Mouse (Mus musculus): ENCODE measurements around the gene Stk19. TPM values are rescaled to one million over a fixed set of nuclear protein-coding genes. Genes with fewer than 3 reads are reported as not detected.
"Not testable (repeated sequence)": the region's sequence is repeated elsewhere in the genome, so short reads cannot be mapped to it uniquely, and the experiment has no call there.

The Stk19 gene
- polyA plus RNA-seq, 1 experiment from 2014 or later = 19.6 TPM

DNA sequence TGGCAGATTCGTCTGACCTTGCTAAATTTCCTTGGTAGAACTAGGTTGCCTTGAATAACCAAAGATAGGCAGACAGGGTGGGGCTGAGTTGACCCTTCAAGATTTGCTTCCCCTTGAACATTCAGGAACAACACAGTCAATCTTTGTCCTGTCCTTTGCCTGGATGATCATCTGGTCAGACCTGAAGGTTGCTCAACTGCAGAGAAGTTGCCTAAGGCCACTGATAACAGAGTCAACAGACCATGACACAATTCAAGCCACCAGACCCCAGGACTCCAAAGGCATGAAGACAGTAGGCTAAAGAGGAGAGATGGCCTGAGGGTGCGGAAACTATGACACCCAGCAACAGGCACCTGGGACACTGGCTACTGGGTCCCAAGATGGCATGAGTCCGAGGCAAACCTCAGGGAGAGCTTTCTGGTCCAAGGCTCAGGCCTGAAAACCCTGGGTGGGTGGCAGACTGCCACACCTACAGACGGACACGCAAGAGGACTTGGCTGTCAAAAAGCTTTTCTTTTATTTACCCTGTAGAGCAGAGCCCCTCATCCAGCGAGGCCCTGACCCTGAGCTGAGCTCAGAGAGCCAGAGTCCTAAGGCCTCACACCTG lies 28.0 kb downstream of the Stk19 start:
- ATAC-seq (ENCODE audit: insufficient number of reproducible peaks, low FRiP score) = no peak
- WGBS = 74% methylated on average over 6 of the region's 6 CpGs
- H3K27ac ChIP-seq (ENCODE audit: poor library complexity, severe bottlenecking) = no peak overlapping the region
- no peaks in the 10 kb centered on the region for H3K36me3 ChIP-seq
- no peaks in the 10 kb centered on the region for H3K4me1 ChIP-seq (replicated peaks)
- no peak overlapping the region for H3K4me2 ChIP-seq
- no peak overlapping the region for H3K4me3 ChIP-seq
- peaks cover 8% of the 10 kb centered on the region for H3K9me3 ChIP-seq (replicated peaks)
- H3K27me3 ChIP-seq (replicated peaks) = peaks cover 8% of the 10 kb centered on the region
- no peak overlapping the region for H3K9ac ChIP-seq

DNA sequence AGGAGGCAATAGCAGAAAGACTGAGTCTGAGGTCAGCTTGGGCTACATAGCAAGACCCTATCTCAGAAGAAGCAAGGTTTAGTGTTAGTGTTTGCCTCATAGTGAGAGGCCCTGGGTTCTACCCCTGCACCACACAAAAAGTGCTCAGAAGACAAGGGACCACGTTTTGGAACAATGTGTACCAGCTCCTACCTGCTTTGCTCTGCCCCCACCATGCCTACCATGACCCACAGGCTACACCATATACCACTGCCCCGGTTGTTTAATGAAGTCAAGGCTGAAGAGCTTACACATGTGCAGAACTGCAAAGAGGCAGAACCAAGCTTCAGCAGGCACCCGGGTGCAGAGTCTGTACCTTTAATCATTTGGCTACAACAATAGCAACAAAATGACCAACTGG lies 29.6 kb downstream of the Stk19 start:
- ATAC-seq (ENCODE audit: insufficient number of reproducible peaks, low FRiP score) = no peak
- Histone ChIP-seq H3K9me3 (replicated peaks) (peaks cover 8% of the 10 kb centered on the region), H3K27ac (ENCODE audit: poor library complexity, severe bottlenecking) (no peak overlapping the region), H3K4me2 (no peak overlapping the region), H3K9ac (no peak overlapping the region), H3K4me1 (replicated peaks) (no peaks in the 10 kb centered on the region), H3K4me3 (no peak overlapping the region), H3K27me3 (replicated peaks) (peaks cover 5% of the 10 kb centered on the region; the same call in 1 of the 2 replicates), H3K36me3 (no peaks in the 10 kb centered on the region)
- WGBS = 62% methylated on average over 3 of the region's 3 CpGs

GRCm38 (mm10) chr17:34804871-34805562 lies 31.7 kb downstream of the Stk19 start:
- H3K9me3 ChIP-seq (replicated peaks) = peaks cover 8% of the 10 kb centered on the region
- H3K36me3 ChIP-seq = no peaks in the 10 kb centered on the region
- no peak overlapping the region for H3K9ac ChIP-seq
- no peaks in the 10 kb centered on the region for H3K4me1 ChIP-seq (replicated peaks)
- no peaks in the 10 kb centered on the region for H3K27me3 ChIP-seq (replicated peaks)
- ATAC-seq (ENCODE audit: insufficient number of reproducible peaks, low FRiP score) = no peak
- 73% methylated on average over 6 of the region's 6 CpGs for WGBS
- no peak overlapping the region for H3K27ac ChIP-seq (ENCODE audit: poor library complexity, severe bottlenecking)
- no peak overlapping the region for H3K4me3 ChIP-seq
- H3K4me2 ChIP-seq = no peak overlapping the region

DNA sequence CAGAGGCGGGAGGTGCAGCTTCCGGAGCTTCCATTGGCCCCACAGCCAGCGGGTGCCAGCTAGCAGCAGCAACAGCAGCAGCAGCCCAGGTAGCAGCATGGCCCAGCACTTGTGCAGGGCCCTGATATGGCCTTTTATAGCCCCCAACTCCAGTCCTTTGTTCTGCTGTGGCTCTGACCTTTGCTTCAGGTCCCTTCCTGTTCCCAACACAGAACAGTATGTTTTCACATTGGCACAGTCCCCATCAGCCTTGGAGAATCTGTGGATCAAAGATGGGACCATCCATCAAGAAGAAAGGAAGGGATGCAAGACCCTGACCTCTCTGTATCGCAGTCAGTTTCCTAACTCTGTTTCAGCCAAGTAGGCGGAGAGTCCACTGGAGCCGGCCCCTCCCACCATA lies 32.4 kb downstream of the Stk19 start, which contains the start of gene Cyp21a1:
TSS of gene Cyp21a1 (minus strand) at position 261 of the 400 bp plus-strand sequence.
- not testable (repeated sequence) for H3K27me3 ChIP-seq (replicated peaks); H3K27ac ChIP-seq (ENCODE audit: poor library complexity, severe bottlenecking); H3K9me3 ChIP-seq (replicated peaks); H3K4me1 ChIP-seq (replicated peaks); H3K36me3 ChIP-seq; H3K4me2 ChIP-seq; H3K4me3 ChIP-seq; H3K9ac ChIP-seq; ATAC-seq (ENCODE audit: insufficient number of reproducible peaks, low FRiP score)
- 81% methylated on average over 6 of the region's 6 CpGs for WGBS

DNA sequence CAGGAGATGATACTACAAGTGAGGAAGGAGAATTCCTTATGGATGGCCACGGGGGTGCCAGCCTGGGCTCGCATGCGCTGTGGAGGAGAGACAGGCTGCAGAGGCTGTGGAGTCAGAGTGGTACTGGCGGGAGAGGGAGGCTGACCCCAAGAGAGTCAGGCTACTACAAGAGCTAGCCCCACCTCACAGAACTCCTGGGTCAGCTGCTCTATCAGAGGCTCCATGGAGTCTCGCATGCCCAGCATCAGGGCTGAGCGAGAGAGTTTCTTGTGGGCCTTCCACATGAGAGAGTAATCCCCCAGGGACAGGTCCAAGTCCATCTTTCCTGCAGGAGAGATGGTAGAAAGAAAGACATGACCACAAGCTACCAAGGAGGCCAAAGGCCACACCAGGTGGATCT lies 33.4 kb downstream of the Stk19 start:
- H3K27ac ChIP-seq (ENCODE audit: poor library complexity, severe bottlenecking); H3K9ac ChIP-seq; H3K27me3 ChIP-seq (replicated peaks); H3K36me3 ChIP-seq; H3K4me1 ChIP-seq (replicated peaks); H3K9me3 ChIP-seq (replicated peaks); ATAC-seq (ENCODE audit: insufficient number of reproducible peaks, low FRiP score); H3K4me2 ChIP-seq; H3K4me3 ChIP-seq: not testable (repeated sequence)
- 88% methylated on average over 6 of the region's 6 CpGs for WGBS

DNA sequence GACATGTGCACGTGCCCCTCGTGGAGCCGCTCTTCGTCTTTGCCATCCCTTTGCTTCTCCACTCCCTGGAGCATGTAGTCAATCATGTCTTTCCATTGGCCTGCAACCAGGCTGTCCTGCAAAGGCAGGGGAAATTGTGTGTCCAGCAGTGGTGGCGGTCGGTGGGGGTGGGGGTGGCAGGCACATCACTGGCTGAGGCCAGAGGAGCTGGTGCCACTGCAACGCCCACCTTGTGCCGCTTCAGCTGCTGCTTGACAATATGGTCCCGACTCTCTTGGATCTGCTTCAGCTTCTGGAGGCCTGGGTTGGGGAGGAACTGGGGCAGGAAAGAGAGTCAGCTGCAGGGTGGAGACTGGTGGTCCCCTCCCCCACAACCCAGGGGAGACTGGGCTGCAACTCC lies 34.0 kb downstream of the Stk19 start:
- WGBS = 81% methylated on average over 9 of the region's 9 CpGs
- not testable (repeated sequence) for H3K4me1 ChIP-seq (replicated peaks); H3K27me3 ChIP-seq (replicated peaks)

DNA sequence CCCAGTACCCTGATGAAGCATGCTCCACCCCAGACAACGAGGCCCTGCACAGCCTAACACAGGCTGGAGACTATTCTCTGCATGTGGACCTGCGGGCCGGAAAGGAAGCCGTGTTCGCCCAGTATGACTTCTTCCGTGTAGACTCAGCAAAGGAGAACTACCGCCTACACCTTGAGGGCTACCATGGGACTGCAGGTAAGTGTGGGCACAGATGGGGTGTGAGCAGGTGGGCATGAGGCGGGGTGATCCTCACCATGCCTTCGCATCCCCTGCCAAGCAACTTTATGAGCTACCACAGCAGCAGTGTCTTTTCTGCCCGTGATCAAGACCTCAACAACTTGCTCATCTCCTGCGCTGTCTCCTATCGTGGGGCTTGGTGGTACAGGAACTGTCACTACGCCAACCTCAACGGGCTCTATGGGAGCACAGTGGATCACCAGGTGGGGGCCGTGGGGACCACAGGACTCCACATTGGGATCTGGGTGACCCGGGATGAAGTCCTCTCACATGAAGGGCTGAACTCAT lies 35.9 kb downstream of the Stk19 start:
- 85% methylated on average over 16 of the region's 16 CpGs for WGBS
- not testable (repeated sequence) for H3K27me3 ChIP-seq (replicated peaks); H3K9me3 ChIP-seq (replicated peaks); H3K9ac ChIP-seq; H3K27ac ChIP-seq (ENCODE audit: poor library complexity, severe bottlenecking); H3K4me2 ChIP-seq; H3K36me3 ChIP-seq; H3K4me1 ChIP-seq (replicated peaks); ATAC-seq (ENCODE audit: insufficient number of reproducible peaks, low FRiP score); H3K4me3 ChIP-seq

More for the DNA sequence above, 34.0 kb downstream of the Stk19 start:
- H3K4me2 ChIP-seq; H3K4me3 ChIP-seq; H3K36me3 ChIP-seq; H3K9ac ChIP-seq; H3K27ac ChIP-seq (ENCODE audit: poor library complexity, severe bottlenecking); H3K9me3 ChIP-seq (replicated peaks); ATAC-seq (ENCODE audit: insufficient number of reproducible peaks, low FRiP score): not testable (repeated sequence)

GRCm38 (mm10) chr17:34799531-34799925 lies 37.2 kb downstream of the Stk19 start:
- H3K4me3 ChIP-seq = no peak overlapping the region
- H3K27ac ChIP-seq (ENCODE audit: poor library complexity, severe bottlenecking) = no peak overlapping the region
- no peaks in the 10 kb centered on the region for H3K9me3 ChIP-seq (replicated peaks)
- no peaks in the 10 kb centered on the region for H3K36me3 ChIP-seq
- no peaks in the 10 kb centered on the region for H3K4me1 ChIP-seq (replicated peaks)
- 87% methylated on average over 4 of the region's 4 CpGs for WGBS
- no peak overlapping the region for H3K4me2 ChIP-seq
- no peaks in the 10 kb centered on the region for H3K27me3 ChIP-seq (replicated peaks)
- no peak for ATAC-seq (ENCODE audit: insufficient number of reproducible peaks, low FRiP score)
- no peak overlapping the region for H3K9ac ChIP-seq

DNA sequence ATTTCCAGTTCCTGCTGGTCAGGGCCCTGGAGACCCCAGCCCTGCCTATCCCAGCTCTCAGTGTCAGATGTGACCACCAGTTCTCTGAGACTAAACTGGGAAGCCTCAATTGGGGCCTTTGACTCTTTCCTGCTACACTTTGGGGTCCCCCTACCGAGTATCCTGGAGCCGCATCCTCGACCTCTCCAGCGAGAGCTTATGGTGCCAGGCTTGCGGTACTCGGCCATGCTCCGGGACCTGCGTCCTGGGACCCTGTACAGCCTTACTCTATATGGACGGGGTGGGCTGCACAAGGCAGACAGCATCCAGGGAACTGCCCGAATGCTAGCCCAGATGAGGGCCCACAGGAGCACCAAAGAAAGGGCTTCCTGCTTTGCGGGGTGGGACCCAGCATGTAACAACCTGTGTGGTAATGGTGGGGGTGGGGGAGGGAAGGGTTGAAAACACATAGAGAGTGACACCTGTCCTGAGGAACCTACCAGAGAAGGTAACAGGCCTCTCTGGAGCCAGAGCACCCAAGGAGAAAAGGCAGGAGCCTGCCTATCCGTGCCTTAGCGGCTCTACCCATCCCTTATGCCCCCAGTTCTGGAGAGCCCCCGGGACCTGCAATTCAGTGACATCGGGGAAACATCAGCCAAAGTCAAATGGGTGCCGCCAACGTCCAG lies 37.7 kb downstream of the Stk19 start:
- Histone ChIP-seq H3K9ac (no peak overlapping the region), H3K4me3 (no peak overlapping the region), H3K27ac (ENCODE audit: poor library complexity, severe bottlenecking) (no peak overlapping the region), H3K4me2 (no peak overlapping the region), H3K9me3 (replicated peaks) (no peaks in the 10 kb centered on the region), H3K27me3 (replicated peaks) (no peaks in the 10 kb centered on the region), H3K36me3 (no peaks in the 10 kb centered on the region), H3K4me1 (replicated peaks) (no peaks in the 10 kb centered on the region)
- no peak for ATAC-seq (ENCODE audit: insufficient number of reproducible peaks, low FRiP score)
- 80% methylated on average over 17 of the region's 17 CpGs for WGBS

DNA sequence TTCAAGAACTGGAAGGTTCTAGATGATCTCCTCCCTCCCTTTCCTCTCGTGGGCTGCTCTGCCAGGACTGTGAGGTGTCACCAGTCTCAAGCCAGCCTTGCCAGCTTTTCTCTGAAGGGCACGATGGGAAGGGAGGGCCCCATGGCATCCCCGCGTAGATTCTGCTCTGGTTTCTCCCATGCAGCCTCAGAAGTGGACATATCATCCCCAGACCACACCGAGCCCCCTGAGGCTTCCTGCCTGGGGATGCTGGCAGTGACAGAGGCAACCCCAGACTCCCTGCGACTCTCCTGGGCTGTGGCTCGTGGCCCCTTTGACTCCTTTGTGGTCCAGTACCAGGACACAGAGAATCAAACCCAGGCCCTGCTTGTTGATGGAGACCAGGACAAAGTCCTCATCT lies 38.7 kb downstream of the Stk19 start:
- not testable (repeated sequence) for ATAC-seq (ENCODE audit: insufficient number of reproducible peaks, low FRiP score); H3K4me3 ChIP-seq; H3K27ac ChIP-seq (ENCODE audit: poor library complexity, severe bottlenecking); H3K27me3 ChIP-seq (replicated peaks); H3K9me3 ChIP-seq (replicated peaks); H3K36me3 ChIP-seq; H3K9ac ChIP-seq; H3K4me2 ChIP-seq; H3K4me1 ChIP-seq (replicated peaks)
- WGBS = 74% methylated on average over 7 of the region's 7 CpGs

- ATAC-seq (ENCODE audit: insufficient number of reproducible peaks, low FRiP score) = not testable (repeated sequence)
- WGBS = 78% methylated on average over 10 of the region's 10 CpGs
Observed at GRCm38 (mm10) chr17:34797211-34797995, 39.3 kb downstream of the Stk19 start.

More at GRCm38 (mm10) chr17:34797211-34797995, 39.3 kb downstream of the Stk19 start:
- H3K4me3 ChIP-seq; H3K9ac ChIP-seq; H3K4me2 ChIP-seq; H3K27ac ChIP-seq (ENCODE audit: poor library complexity, severe bottlenecking); H3K27me3 ChIP-seq (replicated peaks); H3K4me1 ChIP-seq (replicated peaks); H3K9me3 ChIP-seq (replicated peaks); H3K36me3 ChIP-seq: not testable (repeated sequence)

Data from heart, embryonic 12.5 days (tissue).